Mouse (Mus musculus): Measurements from ENCODE around the gene Zfp964.
"Not testable (repeated sequence)": the region's sequence is repeated elsewhere in the genome, so short reads cannot be mapped to it uniquely, and the experiment has no call there.

Gene Zfp964

GRCm38 (mm10) chr8:69654358-69654981 lies at the start of gene Zfp964:
Gene Zfp964, plus strand, starts transcription at chr8:69654479.
- DNase-seq, result peak; percentile 95

- no peak for DNase-seq
These were observed 39.6 kb upstream of the Zfp964 start for GRCm38 (mm10) chr8:69614687-69615086.

GRCm38 (mm10) chr8:69618078-69618477 lies 36.2 kb upstream of the Zfp964 start:
- DNase-seq, result no peak

- peak; percentile 98 for DNase-seq
These were observed 29.0 kb upstream of the Zfp964 start, which contains the start of gene Zfp868 for GRCm38 (mm10) chr8:69625095-69625789. Gene Zfp868, minus strand, starts transcription at chr8:69625548.

- no peak for DNase-seq
These were observed 396 bp upstream of the Zfp964 start for GRCm38 (mm10) chr8:69653808-69654357.

GRCm38 (mm10) chr8:69661294-69661693 lies 7.0 kb downstream of the Zfp964 start:
- no peak for DNase-seq

- not testable (repeated sequence) for DNase-seq
These were observed 10.8 kb downstream of the Zfp964 start for GRCm38 (mm10) chr8:69665051-69665450.

- DNase-seq, result no peak
These were observed 47.5 kb downstream of the Zfp964 start for GRCm38 (mm10) chr8:69701810-69702209.

- DNase-seq, result not testable (repeated sequence)
These were observed 56.3 kb downstream of the Zfp964 start, which contains the start of gene Zfp869 for GRCm38 (mm10) chr8:69710624-69711023. Gene Zfp869, minus strand, starts transcription at chr8:69710724.

GRCm38 (mm10) chr8:69713516-69713915 lies 59.2 kb downstream of the Zfp964 start:
- DNase-seq, result no peak

- no peak for DNase-seq
These were observed 61.1 kb downstream of the Zfp964 start for GRCm38 (mm10) chr8:69715366-69715765.
